Mouse (Mus musculus): Measurements from ENCODE around the gene Wbp2nl.
A peak's percentile ranks its signal among the peaks of the same experiment; 100 is the strongest.

Gene Wbp2nl

GRCm38 (mm10) chr15:82319613-82320012, 20.9 kb downstream of the Wbp2nl start:
- DNase-seq (ENCODE audit: low read depth), result no peak

- DNase-seq (ENCODE audit: low read depth), result no peak
Measured at GRCm38 (mm10) chr15:82322195-82322594, 23.4 kb downstream of the Wbp2nl start.

- no peak for DNase-seq (ENCODE audit: low read depth)
Measured at GRCm38 (mm10) chr15:82325382-82325781, 26.6 kb downstream of the Wbp2nl start.

- no peak for DNase-seq (ENCODE audit: low read depth)
Measured at GRCm38 (mm10) chr15:82335194-82335593, 36.4 kb downstream of the Wbp2nl start.

GRCm38 (mm10) chr15:82336629-82337028, 37.9 kb downstream of the Wbp2nl start:
- DNase-seq (ENCODE audit: low read depth), result no peak

- DNase-seq (ENCODE audit: low read depth), result no peak
Measured at GRCm38 (mm10) chr15:82337875-82338274, 39.1 kb downstream of the Wbp2nl start.

- DNase-seq (ENCODE audit: low read depth), result peak; percentile 99
Measured at GRCm38 (mm10) chr15:82338593-82339112, 39.9 kb downstream of the Wbp2nl start, which contains the start of the genes Naga, Pheta2 and Smdt1. Gene Naga (minus strand): TSS chr15:82338925. Gene Pheta2 (plus strand): TSS chr15:82338942. Gene Smdt1 (plus strand): TSS chr15:82338959.

- DNase-seq (ENCODE audit: low read depth), result no peak
Measured at GRCm38 (mm10) chr15:82339150-82339549, 40.4 kb downstream of the Wbp2nl start.

- DNase-seq (ENCODE audit: low read depth), result no peak
Measured at GRCm38 (mm10) chr15:82339634-82340254, 41.0 kb downstream of the Wbp2nl start.

GRCm38 (mm10) chr15:82340414-82341035, 41.8 kb downstream of the Wbp2nl start:
- DNase-seq (ENCODE audit: low read depth), result no peak

- no peak for DNase-seq (ENCODE audit: low read depth)
Measured at GRCm38 (mm10) chr15:82341036-82341501, 42.3 kb downstream of the Wbp2nl start.

GRCm38 (mm10) chr15:82341675-82342542, 43.2 kb downstream of the Wbp2nl start:
- peak; percentile 91 for DNase-seq (ENCODE audit: low read depth)

- no peak for DNase-seq (ENCODE audit: low read depth)
Measured at GRCm38 (mm10) chr15:82342543-82342935, 43.8 kb downstream of the Wbp2nl start.

- DNase-seq (ENCODE audit: low read depth), result no peak
Measured at GRCm38 (mm10) chr15:82343368-82344287, 44.9 kb downstream of the Wbp2nl start.

GRCm38 (mm10) chr15:82344971-82345370, 46.2 kb downstream of the Wbp2nl start:
- no peak for DNase-seq (ENCODE audit: low read depth)

- DNase-seq (ENCODE audit: low read depth), result peak; percentile 97
Measured at GRCm38 (mm10) chr15:82345820-82346470, 47.2 kb downstream of the Wbp2nl start.

GRCm38 (mm10) chr15:82346580-82347302, 48.0 kb downstream of the Wbp2nl start:
- no peak for DNase-seq (ENCODE audit: low read depth)

- DNase-seq (ENCODE audit: low read depth), result no peak
Measured at GRCm38 (mm10) chr15:82347303-82347676, 48.5 kb downstream of the Wbp2nl start.

- DNase-seq (ENCODE audit: low read depth), result no peak
Measured at GRCm38 (mm10) chr15:82347852-82348251, 49.1 kb downstream of the Wbp2nl start.

Measured in c-Kit-positive CD71-positive TER-119-negative erythroid progenitor cells, embryonic 14.5 days (primary cell).